Mouse (Mus musculus) lung, adult 2 months (tissue): ENCODE results near the gene Ube4b. TPM values are rescaled to one million over a fixed set of nuclear protein-coding genes. Genes with fewer than 3 reads are reported as not detected.
"Not testable (repeated sequence)": the region's sequence is repeated elsewhere in the genome, so short reads cannot be mapped to it uniquely, and the experiment has no call there.

Experiments
- DNase-seq: peaks from one replicate; pipeline ENCODE4 v3.0.0; 2022
- H3K4me1 ChIP-seq: fragments of 200-500 bp; 2 replicates; pipeline ENCODE4 v1.6.1; 2011; ENCODE audit warnings: low read length; ENCODE audit not compliant: control insufficient read depth, insufficient read depth
- H3K4me3 ChIP-seq: fragments of 200-500 bp; replicated peaks from 2 replicates; pipeline ENCODE3; 2011; ENCODE audit warnings: low read depth, mild to moderate bottlenecking, control low read depth, low read length; ENCODE audit errors: extremely low read depth
- CTCF ChIP-seq: fragments of 200-500 bp; IDR thresholded peaks from 2 replicates; pipeline ENCODE4 v1.5.1; 2011; ENCODE audit warnings: mild to moderate bottlenecking, low read length, control low read depth; ENCODE audit not compliant: insufficient read depth
- POLR2A ChIP-seq: fragments of 200-500 bp; IDR thresholded peaks from 2 replicates; pipeline ENCODE4 v1.6.1; 2011; ENCODE audit warnings: low read depth, mild to moderate bottlenecking, control low read depth, low read length, borderline replicate concordance; ENCODE audit errors: extremely low read depth
- WGBS: fragments of 180-500 bp; shearing (Covaris S2); methylation state at CpG from one replicate; pipeline ENCODE4 v1.1.7; 2018; 5-methylcytosine and 5-hydroxymethylcytosine counted together
- polyA plus RNA-seq: library from polyadenylated mRNA; depleted of rRNA; stranded (reverse); fragments of >200 nt; gene quantifications from 2 replicates; pipeline ENCODE4 v1.2.3, GENCODE M21; 2012

Gene Ube4b
- polyA plus RNA-seq, 1 experiment = 53.3 TPM

DNA sequence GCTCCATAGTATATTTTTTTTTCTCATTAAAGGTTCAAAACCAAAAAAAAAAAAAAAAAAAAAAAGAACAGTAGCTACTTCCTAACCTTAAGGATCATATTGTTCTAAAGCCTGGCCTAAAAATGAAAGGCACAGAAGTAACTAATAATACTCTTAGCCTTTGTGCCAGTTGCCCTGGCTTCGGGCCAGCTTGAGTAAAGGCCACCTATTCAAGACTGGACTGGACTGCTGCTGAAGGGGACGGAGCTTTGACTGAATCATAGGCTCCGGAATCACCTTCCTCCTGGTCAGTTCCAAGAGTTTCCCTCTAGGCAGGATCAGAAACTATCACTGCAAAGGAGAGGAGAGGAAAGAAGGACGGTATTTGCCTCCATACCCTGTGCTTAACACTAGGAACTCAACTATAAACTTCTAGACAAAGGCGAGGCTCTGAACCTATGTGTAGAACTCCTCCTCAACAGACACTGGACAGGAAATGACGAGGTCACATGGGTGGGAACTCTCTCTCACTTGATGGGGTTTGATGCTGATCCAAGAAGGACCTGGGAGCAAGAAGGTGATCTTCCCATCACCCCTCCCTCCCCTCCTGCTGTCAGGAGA is 31.4 kb upstream of the Ube4b start:
- H3K4me3 ChIP-seq = no peak overlapping the region
- TF ChIP-seq CTCF = no peak
- no peak for TF ChIP-seq POLR2A
- H3K4me1 ChIP-seq = no peaks in the 10 kb centered on the region
- 39% methylated on average over 6 of the region's 6 CpGs for WGBS
- DNase-seq = no peak

DNA sequence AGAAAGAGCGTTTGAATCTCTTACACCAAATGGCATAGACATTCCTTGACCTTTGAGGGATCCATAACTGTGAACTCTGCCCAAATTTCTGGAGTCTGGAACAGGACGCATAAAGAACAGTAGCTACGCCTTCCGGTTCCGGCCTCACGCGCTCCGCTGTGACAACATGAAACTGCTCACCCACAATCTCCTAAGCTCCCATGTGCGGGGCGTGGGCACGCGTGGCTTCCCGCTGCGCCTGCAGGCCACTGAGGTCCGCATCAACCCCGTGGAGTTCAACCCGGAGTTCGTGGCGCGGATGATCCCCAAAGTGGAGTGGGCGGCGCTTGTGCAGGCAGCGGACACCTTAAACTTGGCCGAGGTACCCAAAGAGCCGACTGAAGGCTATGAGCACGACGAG is 30.6 kb upstream of the Ube4b start:
- not testable (repeated sequence) for DNase-seq, H3K4me3 ChIP-seq, H3K4me1 ChIP-seq
- WGBS = 84% methylated on average over 27 of the region's 27 CpGs

DNA sequence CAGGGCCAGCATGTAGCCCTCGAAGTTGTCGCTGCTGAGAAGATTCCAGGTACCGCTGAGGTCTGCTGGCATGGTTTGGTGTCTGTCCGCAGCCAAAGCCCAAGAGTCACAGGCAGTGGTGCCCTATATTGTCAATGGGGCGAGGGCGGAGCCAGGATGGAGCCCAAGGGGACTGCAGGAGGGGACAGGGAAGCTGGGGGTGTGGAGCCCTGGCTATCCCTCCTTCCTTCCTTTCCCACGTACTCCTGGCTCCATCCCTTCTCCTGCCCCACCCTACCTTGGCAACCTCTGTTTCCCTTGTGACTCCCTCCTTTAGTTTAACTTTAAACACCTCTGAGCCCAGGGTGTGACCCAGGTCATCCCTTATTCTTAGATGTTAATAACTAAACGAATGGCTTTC is 28.3 kb upstream of the Ube4b start, which contains the start of gene Rbp7:
Gene Rbp7, minus strand, starts transcription at position 100 of the 400 bp plus-strand sequence.
- 43% methylated on average over 8 of the region's 8 CpGs for WGBS
- no peak within 1 kb of the TSS for H3K4me3 ChIP-seq
- no peaks in the 10 kb centered on the region for H3K4me1 ChIP-seq
- no peak for DNase-seq
- TF ChIP-seq POLR2A (no peak), CTCF (no peak)

DNA sequence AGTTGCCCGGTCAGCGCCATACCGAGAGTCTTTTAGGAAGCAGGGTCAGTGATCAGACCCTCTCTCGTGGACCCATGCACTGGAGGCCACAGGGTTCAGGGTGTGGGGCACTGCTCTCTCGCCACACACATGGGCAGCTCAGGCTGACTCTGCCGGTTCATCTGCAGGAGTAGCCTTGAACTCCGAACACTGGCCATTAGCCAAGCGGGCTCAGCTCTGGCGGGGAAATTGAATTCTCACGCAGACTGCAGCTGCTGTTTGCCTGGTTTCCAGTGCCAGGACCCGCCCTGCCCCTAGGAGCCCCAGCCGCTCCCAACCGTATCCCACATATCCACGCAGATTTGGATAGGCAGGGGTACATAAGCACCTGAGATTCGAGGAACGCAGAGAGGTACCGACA is 27.7 kb upstream of the Ube4b start:
- no peaks in the 10 kb centered on the region for H3K4me1 ChIP-seq
- no peak overlapping the region for H3K4me3 ChIP-seq
- 74% methylated on average over 17 of the region's 17 CpGs for WGBS
- DNase-seq = no peak
- TF ChIP-seq POLR2A (no peak), CTCF (no peak)

DNA sequence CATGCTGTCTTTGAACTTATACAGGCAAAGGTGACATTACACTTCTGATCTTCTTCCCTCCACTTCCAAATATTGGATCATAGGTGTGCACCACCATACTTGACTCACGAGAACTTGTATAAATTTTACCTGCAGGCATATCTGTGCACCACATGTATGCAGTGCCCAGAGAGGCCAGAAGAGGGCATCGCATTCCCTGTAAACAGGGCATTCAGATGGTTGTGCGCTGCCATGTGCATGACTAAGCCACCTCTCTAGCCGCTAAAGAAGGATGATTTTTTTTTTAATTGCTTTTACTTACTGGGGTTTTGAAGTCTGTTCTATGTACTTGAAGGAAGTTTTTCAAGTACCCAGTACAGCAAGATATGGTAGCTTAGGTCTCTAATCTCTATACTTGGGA is 27.1 kb upstream of the Ube4b start:
- no peak for DNase-seq
- H3K4me3 ChIP-seq = no peak overlapping the region
- WGBS = 77% methylated on average over 4 of the region's 4 CpGs
- H3K4me1 ChIP-seq = no peaks in the 10 kb centered on the region
- TF ChIP-seq POLR2A (no peak), CTCF (peak; percentile 46)

DNA sequence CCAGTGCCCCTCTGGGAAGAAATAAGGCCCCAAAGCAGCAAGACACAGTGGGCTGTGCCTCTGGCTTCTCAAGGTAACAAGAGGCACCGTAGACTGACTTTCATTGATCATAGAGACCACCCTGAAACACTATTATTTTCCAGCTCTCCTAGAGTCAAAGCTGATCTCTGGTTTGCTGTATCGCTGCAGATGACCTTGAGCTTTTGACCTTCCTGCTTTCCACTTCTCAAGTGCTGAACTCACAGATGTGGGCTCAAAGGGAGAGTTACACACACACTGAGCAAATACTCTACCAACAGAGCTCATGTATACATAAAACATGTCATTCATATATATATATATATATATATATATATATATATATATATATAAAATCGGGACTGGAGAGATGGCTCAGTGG is 24.1 kb upstream of the Ube4b start:
- TF ChIP-seq POLR2A (no peak), CTCF (no peak)
- Histone ChIP-seq H3K4me1 (no peaks in the 10 kb centered on the region), H3K4me3 (no peak overlapping the region)
- WGBS = 73% methylated on average over 3 of the region's 3 CpGs
- DNase-seq = no peak

DNA sequence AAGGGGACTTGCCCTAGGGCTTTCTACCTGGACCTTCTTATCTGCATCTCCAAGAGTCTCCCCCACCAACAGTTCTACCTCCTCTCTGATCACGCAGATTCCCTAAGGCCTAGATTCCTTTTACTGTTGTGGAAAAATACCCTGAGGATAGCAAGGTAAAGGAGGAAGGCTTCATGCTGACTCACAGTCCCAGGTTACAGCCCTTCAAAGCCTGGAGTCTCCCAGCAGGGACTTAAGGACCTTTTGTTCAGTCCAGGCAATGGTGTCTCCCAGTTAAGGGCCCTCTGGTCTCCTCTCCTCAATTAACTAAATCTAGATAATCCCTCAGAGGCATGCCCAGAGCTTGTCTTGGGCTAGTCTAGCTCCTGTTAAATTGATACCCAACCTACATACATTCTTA is 19.8 kb upstream of the Ube4b start:
- TF ChIP-seq POLR2A = no peak
- TF ChIP-seq CTCF = no peak
- H3K4me3 ChIP-seq = no peak overlapping the region
- peaks cover 2% of the 10 kb centered on the region; the same call in 1 of the 2 replicates for H3K4me1 ChIP-seq
- WGBS = 79% methylated on average over 1 of the region's 1 CpGs
- DNase-seq = no peak

DNA sequence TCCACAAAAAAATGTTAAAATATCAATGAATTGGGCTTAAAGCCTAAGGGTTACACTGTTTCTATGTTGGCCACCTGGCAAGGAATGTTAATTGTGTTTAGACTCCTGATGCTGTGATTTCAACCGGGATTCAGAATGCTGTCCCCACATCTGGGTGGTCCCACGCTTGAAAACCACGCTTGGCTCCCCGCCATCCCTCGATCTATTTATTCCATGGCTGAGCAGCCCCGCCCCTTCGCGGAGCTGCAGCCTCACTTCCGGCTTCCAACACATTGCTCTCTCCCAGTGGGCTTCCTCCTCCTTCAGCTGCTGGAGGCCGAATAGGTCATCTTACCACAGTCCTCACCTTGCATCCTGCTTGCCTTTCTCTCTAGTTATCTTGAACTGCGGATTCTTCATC is 19.3 kb upstream of the Ube4b start:
- H3K4me3 ChIP-seq = no peak overlapping the region
- 8% methylated on average over 11 of the region's 11 CpGs for WGBS
- peaks cover 2% of the 10 kb centered on the region; the same call in 1 of the 2 replicates for H3K4me1 ChIP-seq
- TF ChIP-seq POLR2A (no peak), CTCF (no peak)
- DNase-seq = peak; percentile 25

DNA sequence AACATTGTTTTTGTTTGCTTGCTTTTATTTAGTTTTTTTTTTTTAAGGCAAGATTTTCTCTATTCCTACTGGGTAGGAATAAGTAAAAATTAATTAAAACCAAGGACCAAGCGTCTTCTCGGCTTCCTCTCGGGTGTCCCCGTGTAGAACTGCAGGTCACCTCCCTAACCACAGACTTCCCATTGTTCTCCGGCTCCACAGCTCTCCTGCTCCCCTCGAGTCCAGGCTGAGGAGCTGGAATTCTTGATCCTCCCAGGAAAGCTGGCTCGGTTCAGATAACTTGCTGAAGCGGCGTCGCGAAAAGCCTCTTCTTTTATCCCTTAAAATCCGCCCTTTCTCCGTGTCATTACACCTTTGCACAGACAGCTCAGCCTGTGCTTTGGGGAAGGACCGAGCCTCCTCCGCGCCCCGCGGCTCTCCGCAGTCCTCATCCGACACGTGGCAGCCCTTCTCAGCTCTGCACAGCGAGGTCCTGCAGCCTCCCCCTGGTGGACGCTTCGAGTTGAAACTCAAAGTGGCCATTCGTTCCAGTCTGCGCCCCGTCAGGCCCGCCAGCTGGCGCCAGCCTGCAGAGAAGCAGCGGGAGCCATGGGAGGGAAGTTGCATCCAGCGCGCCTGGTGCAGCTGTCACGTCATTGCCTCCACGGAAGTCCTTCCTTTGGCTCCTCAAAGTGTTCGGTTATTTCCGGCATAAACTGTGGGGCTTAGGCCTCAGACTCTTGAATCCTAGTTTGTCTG is 18.6 kb upstream of the Ube4b start:
- Histone ChIP-seq H3K4me1 (peaks cover 2% of the 10 kb centered on the region; the same call in 1 of the 2 replicates), H3K4me3 (peak overlapping the region; percentile 44)
- TF ChIP-seq POLR2A (peak; percentile 25; the same call in 1 of the 2 replicates), CTCF (peak; percentile 83)
- peak; percentile 80 for DNase-seq
- WGBS = under 1% methylated on average over 36 of the region's 36 CpGs

DNA sequence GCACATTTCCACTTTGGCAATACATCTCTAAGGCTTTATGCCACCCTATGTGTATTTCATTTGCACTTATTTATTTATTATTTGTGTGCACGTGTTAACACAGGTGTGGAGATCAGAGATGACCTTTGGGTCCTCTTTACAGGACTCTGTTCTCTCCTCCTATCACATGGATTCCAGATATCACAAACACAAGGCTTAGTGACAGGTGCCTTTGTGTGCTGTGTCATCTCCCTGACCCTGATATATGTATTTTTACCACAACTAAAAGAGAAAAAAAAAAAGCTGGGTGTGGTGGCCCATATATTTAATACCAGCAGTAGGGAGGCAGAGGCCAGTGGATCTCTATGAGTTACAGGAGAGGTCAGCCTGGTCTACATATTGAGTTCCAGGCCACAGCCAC is 17.9 kb upstream of the Ube4b start:
- no peak for DNase-seq
- WGBS = 59% methylated on average over 1 of the region's 1 CpGs
- Histone ChIP-seq H3K4me1 (peaks cover 2% of the 10 kb centered on the region; the same call in 1 of the 2 replicates), H3K4me3 (no peak overlapping the region)
- no peak for TF ChIP-seq POLR2A
